Mouse (Mus musculus): Measurements from ENCODE around the gene Akap13. TPM values are rescaled to one million over a fixed set of nuclear protein-coding genes. Genes with fewer than 3 reads are reported as not detected.
A peak's percentile ranks its signal among the peaks of the same experiment; 100 is the strongest.
"Not testable (repeated sequence)": the region's sequence is repeated elsewhere in the genome, so short reads cannot be mapped to it uniquely, and the experiment has no call there.

Gene Akap13
- polyA plus RNA-seq, 1 experiment from 2014 or later: 17.4 TPM

DNA sequence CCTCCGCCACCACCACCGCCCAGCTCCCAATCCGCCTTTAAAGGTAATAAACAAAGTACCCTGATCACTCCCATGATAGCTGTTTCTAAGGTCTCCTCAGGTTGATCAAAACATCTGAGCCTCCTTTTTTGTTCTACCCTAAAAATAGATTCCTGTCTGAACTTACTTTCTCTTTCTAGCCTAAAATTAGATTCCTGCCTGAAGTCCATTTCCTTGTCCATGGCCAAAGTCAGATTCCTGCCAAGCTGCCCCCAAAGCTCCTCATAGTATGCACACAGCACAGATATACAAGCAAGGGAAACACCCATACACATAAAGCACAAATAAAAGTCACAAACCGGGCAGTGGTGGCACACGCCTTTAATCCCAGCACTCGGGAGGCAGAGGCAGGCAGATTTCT is 334.4 kb downstream of the Akap13 start:
- no peaks in the 10 kb centered on the region for H3K9me3 ChIP-seq (ENCODE audit: control insufficient read depth)
- WGBS: 91% methylated on average over 6 of the region's 6 CpGs
- H3K4me2 ChIP-seq (replicated peaks; ENCODE audit: low read depth): no peak overlapping the region
- H3K4me3 ChIP-seq (ENCODE audit: low read depth, low read length): no peak overlapping the region
- H3K27ac ChIP-seq (ENCODE audit: low read depth, low read length): no peak overlapping the region
- ATAC-seq: no peak
- H3K36me3 ChIP-seq (ENCODE audit: control insufficient read depth, insufficient read depth): no peaks in the 10 kb centered on the region
- H3K27me3 ChIP-seq (replicated peaks; ENCODE audit: control insufficient read depth, insufficient read depth, low read length): no peaks in the 10 kb centered on the region
- TF ChIP-seq CTCF (IDR thresholded peaks at IDR 0.05; ENCODE audit: low read depth): no peak
- H3K4me1 ChIP-seq (replicated peaks; ENCODE audit: control insufficient read depth, insufficient read depth, low read length): no peaks in the 10 kb centered on the region
- H3K9ac ChIP-seq (ENCODE audit: low read depth, low read length): no peak overlapping the region

DNA sequence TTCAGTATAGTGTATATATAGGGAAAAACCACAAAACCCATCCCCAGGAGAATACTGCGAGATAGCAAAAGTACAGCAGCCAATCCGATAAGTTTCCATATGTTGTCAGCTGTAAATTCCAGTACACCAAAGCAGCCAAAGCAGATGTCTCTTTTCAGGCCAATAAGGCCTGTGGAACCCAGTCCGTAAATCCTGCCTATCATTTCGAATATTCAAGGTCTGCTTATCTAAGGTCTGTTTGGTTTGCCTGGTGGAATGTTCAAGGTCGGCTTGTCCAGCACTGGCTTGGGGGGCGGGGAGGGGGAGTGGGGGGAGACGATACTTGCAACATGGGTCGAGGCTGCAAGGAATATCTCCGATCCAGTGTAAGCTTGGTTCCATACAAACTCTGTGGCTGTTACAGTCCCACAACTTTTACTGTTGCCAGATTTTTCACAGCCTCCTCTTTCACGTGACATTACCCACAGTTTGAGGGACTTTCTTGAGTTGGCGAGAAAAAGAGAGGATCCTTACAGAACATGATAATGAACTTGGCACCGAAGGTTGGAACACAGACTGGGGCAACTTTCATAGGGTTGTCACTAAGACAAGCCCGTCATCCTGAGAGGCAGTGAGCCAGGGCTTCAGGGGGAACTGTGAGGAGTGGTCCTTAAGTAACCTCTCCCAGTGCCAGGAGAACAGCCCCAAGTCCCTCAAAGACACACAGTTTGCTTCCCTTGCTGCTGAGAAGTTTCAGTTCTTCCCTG is 335.9 kb downstream of the Akap13 start:
- ATAC-seq; H3K9ac ChIP-seq (ENCODE audit: low read depth, low read length); H3K9me3 ChIP-seq (ENCODE audit: control insufficient read depth); H3K27ac ChIP-seq (ENCODE audit: low read depth, low read length); H3K4me3 ChIP-seq (ENCODE audit: low read depth, low read length); H3K27me3 ChIP-seq (replicated peaks; ENCODE audit: control insufficient read depth, insufficient read depth, low read length); H3K36me3 ChIP-seq (ENCODE audit: control insufficient read depth, insufficient read depth); H3K4me1 ChIP-seq (replicated peaks; ENCODE audit: control insufficient read depth, insufficient read depth, low read length); H3K4me2 ChIP-seq (replicated peaks; ENCODE audit: low read depth): not testable (repeated sequence)
- 42% methylated on average over 12 of the region's 13 CpGs for WGBS

DNA sequence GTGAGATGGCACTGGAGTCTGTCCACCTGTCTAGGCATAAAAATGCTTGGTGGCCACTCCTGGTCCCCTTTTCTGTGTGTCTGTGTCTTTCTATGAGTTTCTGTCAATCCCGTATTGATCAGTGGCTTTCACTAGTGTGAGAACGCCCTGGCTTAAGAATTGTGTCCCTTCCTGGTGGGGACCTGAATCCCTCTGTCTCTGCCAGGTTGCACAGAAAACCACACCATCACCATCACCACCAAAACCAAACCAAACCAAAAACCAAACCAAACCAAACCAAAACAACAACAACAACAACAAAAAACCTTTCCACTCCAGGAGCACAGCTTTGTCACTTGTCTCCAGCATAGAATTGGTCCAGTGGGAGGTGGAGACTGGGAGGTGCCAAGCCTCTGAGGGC is 337.8 kb downstream of the Akap13 start:
- no peaks in the 10 kb centered on the region for H3K27me3 ChIP-seq (replicated peaks; ENCODE audit: control insufficient read depth, insufficient read depth, low read length)
- no peak for ATAC-seq
- H3K9me3 ChIP-seq (ENCODE audit: control insufficient read depth): no peaks in the 10 kb centered on the region
- 79% methylated on average over 2 of the region's 2 CpGs for WGBS
- H3K4me3 ChIP-seq (ENCODE audit: low read depth, low read length): no peak overlapping the region
- no peak overlapping the region for H3K9ac ChIP-seq (ENCODE audit: low read depth, low read length)
- H3K36me3 ChIP-seq (ENCODE audit: control insufficient read depth, insufficient read depth): no peaks in the 10 kb centered on the region
- H3K27ac ChIP-seq (ENCODE audit: low read depth, low read length): no peak overlapping the region
- H3K4me1 ChIP-seq (replicated peaks; ENCODE audit: control insufficient read depth, insufficient read depth, low read length): 0 out of 2 replicates have a peak, but pooled peaks cover 2% of the 10 kb centered on the region
- no peak for TF ChIP-seq CTCF (IDR thresholded peaks at IDR 0.05; ENCODE audit: low read depth)
- H3K4me2 ChIP-seq (replicated peaks; ENCODE audit: low read depth): no peak overlapping the region

DNA sequence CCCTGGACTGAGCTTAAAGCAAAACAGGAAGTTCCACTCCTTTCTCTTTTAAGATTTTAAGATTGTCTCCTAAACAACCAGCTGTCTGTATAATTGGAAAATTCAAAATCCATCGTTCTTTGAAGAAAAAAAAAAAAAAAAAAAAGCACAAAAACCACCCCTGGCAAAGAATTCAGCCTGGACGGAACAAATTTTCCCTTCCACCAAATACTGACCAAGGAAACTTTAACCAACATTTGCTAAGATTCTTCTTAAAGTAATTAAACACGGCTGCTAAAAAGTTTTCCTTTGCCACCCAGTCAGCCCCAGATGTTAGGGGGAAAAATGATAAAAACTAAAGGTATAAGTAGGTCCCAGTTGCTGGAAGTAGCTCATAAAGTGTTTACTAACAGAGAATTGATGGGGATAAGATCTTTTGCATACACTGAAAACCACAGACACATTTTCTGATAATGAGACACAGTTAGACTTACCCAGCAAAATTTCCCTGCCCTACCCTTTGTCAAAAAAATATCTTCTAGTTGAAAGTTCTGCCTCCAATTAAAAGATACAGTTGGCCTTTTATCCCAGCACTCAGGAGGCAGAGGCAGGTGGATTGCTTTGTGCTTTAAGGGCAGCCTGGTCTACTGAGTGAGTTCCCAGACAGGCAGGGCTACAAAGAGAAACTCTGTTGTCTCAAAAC is 338.5 kb downstream of the Akap13 start:
- no peak for TF ChIP-seq CTCF (IDR thresholded peaks at IDR 0.05; ENCODE audit: low read depth)
- no peak overlapping the region for H3K4me2 ChIP-seq (replicated peaks; ENCODE audit: low read depth)
- no peaks in the 10 kb centered on the region for H3K27me3 ChIP-seq (replicated peaks; ENCODE audit: control insufficient read depth, insufficient read depth, low read length)
- H3K4me3 ChIP-seq (ENCODE audit: low read depth, low read length): no peak overlapping the region
- H3K4me1 ChIP-seq (replicated peaks; ENCODE audit: control insufficient read depth, insufficient read depth, low read length): 0 out of 2 replicates have a peak, but pooled peaks cover 2% of the 10 kb centered on the region
- H3K36me3 ChIP-seq (ENCODE audit: control insufficient read depth, insufficient read depth): no peaks in the 10 kb centered on the region
- no peaks in the 10 kb centered on the region for H3K9me3 ChIP-seq (ENCODE audit: control insufficient read depth)
- WGBS: 46% methylated on average over 3 of the region's 3 CpGs
- no peak overlapping the region for H3K27ac ChIP-seq (ENCODE audit: low read depth, low read length)
- H3K9ac ChIP-seq (ENCODE audit: low read depth, low read length): no peak overlapping the region
- ATAC-seq: no peak

DNA sequence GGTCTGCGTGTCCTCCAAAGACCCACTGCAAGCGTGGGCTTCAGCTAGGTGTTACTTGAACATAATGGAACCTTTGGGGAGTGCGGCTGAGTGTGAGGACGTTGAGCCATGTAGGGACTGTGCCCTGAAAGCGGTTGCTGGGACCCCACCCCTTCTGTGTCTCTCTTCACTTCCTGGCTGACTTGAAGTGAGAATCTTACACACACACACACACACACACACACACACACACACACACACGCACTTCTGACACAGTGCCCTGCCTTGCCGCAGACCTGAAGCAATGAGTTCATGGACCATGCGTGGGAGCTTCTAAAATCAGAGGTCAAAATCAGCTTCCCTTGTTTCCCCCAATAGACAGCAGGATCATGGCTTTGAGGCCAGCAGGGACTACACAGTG is 339.8 kb downstream of the Akap13 start:
- no peak overlapping the region for H3K4me3 ChIP-seq (ENCODE audit: low read depth, low read length)
- no peak overlapping the region for H3K27ac ChIP-seq (ENCODE audit: low read depth, low read length)
- no peaks in the 10 kb centered on the region for H3K27me3 ChIP-seq (replicated peaks; ENCODE audit: control insufficient read depth, insufficient read depth, low read length)
- WGBS: 78% methylated on average over 8 of the region's 8 CpGs
- H3K9me3 ChIP-seq (ENCODE audit: control insufficient read depth): no peaks in the 10 kb centered on the region
- no peak for TF ChIP-seq CTCF (IDR thresholded peaks at IDR 0.05; ENCODE audit: low read depth)
- 0 out of 2 replicates have a peak, but pooled peaks cover 2% of the 10 kb centered on the region for H3K4me1 ChIP-seq (replicated peaks; ENCODE audit: control insufficient read depth, insufficient read depth, low read length)
- no peak for ATAC-seq
- no peak overlapping the region for H3K4me2 ChIP-seq (replicated peaks; ENCODE audit: low read depth)
- H3K9ac ChIP-seq (ENCODE audit: low read depth, low read length): no peak overlapping the region
- no peaks in the 10 kb centered on the region for H3K36me3 ChIP-seq (ENCODE audit: control insufficient read depth, insufficient read depth)

DNA sequence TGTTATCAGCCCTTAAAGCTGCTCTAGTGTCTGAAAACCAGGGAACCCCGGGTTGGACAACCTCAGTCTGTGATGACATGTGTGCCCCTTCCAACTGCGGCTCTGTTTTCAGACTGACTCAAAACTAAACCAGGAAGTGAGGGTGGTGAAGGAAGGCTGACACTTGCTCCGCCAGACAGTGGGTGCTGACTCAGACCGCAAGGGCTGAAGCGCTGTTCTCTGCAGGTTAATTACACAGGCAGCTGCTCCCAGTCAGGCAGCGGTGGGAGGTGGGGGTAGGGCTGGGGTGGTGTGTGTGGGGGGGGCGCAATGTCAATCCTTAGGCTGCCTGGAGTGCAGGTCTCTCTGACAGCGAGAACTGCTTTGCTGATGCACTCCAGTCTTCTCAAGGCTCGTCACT is 341.1 kb downstream of the Akap13 start:
- no peaks in the 10 kb centered on the region for H3K36me3 ChIP-seq (ENCODE audit: control insufficient read depth, insufficient read depth)
- 0 out of 2 replicates have a peak, but pooled peaks have one; percentile 31 for ATAC-seq
- H3K9me3 ChIP-seq (ENCODE audit: control insufficient read depth): no peaks in the 10 kb centered on the region
- no peaks in the 10 kb centered on the region for H3K27me3 ChIP-seq (replicated peaks; ENCODE audit: control insufficient read depth, insufficient read depth, low read length)
- H3K4me1 ChIP-seq (replicated peaks; ENCODE audit: control insufficient read depth, insufficient read depth, low read length): 0 out of 2 replicates have a peak, but pooled peaks cover 2% of the 10 kb centered on the region
- H3K4me3 ChIP-seq (ENCODE audit: low read depth, low read length): no peak overlapping the region
- no peak for TF ChIP-seq CTCF (IDR thresholded peaks at IDR 0.05; ENCODE audit: low read depth)
- H3K9ac ChIP-seq (ENCODE audit: low read depth, low read length): no peak overlapping the region
- no peak overlapping the region for H3K27ac ChIP-seq (ENCODE audit: low read depth, low read length)
- WGBS: 14% methylated on average over 9 of the region's 9 CpGs
- peak overlapping the region; percentile 38; the same call in 1 of the 2 replicates for H3K4me2 ChIP-seq (replicated peaks; ENCODE audit: low read depth)

Measured in intestine, postnatal 0 days (tissue).